Mouse (Mus musculus) forebrain, embryonic 12.5 days (tissue): ENCODE results near the gene Ces1g. TPM values are rescaled to one million over a fixed set of nuclear protein-coding genes. Genes with fewer than 3 reads are reported as not detected.

ENCODE experiments used
- ATAC-seq: fragments of 200-750 bp; cut with Nextera tagmentation; 2 replicates; pipeline ENCODE4 v1.8.0; 2017; ENCODE audit warnings: moderate TSS enrichment; ENCODE audit not compliant: low FRiP score
- H3K27ac ChIP-seq: fragments of 300-500 bp; sonication (generic); 2 replicates; pipeline ENCODE4 v1.5.1; 2016; ENCODE audit warnings: mild to moderate bottlenecking
- H3K27me3 ChIP-seq: fragments of 300-500 bp; sonication (generic); 2 replicates; pipeline ENCODE4 v1.6.1; 2016; ENCODE audit warnings: mild to moderate bottlenecking
- H3K36me3 ChIP-seq: fragments of 300-500 bp; sonication (generic); replicated peaks from 2 replicates; pipeline ENCODE4 v1.6.1; 2016; ENCODE audit warnings: mild to moderate bottlenecking
- H3K4me1 ChIP-seq: fragments of 300-500 bp; sonication (generic); 2 replicates; pipeline ENCODE4 v1.6.1; 2016
- H3K4me2 ChIP-seq: fragments of 300-500 bp; sonication (generic); 2 replicates; pipeline ENCODE4 v1.6.1; 2016; ENCODE audit warnings: mild to moderate bottlenecking, moderate library complexity
- H3K4me3 ChIP-seq: fragments of 300-500 bp; sonication (generic); replicated peaks from 2 replicates; pipeline ENCODE4 v1.5.1; 2016; ENCODE audit warnings: mild to moderate bottlenecking
- H3K9ac ChIP-seq: fragments of 300-500 bp; sonication (generic); 2 replicates; pipeline ENCODE4 v1.6.1; 2016; ENCODE audit warnings: mild to moderate bottlenecking
- H3K9me3 ChIP-seq: fragments of 300-500 bp; sonication (generic); 2 replicates; pipeline ENCODE4 v1.6.1; 2016
- WGBS: fragments of 180-500 bp; shearing (Covaris S2); methylation state at CpG from one replicate; pipeline ENCODE4 v1.1.7; 2016; 5-methylcytosine and 5-hydroxymethylcytosine counted together
- polyA plus RNA-seq: library from polyadenylated mRNA; unstranded; fragments of >200 nt; fragmentation: Nextera tagmentation; extraction: Ambion mirVana; gene quantifications from 2 replicates; pipeline ENCODE4 v1.2.1, GENCODE M21; 2016

Gene Ces1g
- polyA plus RNA-seq, 1 experiment from 2014 or later: not detected

DNA sequence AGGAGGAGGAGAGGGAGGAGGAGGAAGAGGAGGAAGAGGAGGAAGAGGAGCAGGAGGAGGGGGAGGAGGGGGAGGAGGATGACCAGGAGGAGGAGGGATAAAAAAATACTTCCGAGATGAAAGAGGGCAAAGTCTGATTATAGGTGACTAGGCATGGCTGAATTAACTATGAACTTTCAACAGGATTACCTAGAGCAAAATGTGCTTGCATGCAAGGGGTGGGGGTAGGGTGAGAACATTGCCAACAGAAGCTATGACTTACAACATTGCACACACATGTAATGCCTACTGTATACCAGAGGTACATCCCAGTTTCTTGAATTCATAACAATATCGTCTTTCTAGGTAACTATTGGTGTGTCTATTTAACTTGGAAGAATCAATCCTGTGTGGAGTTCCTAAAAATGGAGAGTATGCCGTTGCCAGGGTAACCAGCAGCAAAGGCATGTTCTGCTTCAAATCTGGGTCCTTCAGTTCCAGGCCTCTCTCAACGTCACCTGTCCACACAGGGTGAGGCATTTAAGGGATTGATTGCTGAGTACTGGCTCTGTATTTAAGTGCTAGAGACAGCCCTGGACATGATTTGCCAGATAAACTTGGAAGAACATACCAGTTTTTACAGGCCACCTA lies 58.8 kb downstream of the Ces1g start:
- H3K9ac ChIP-seq: no peak overlapping the region
- no peak for ATAC-seq
- no peaks in the 10 kb centered on the region for H3K36me3 ChIP-seq
- H3K27me3 ChIP-seq: no peaks in the 10 kb centered on the region
- WGBS: 82% methylated on average over 4 of the region's 4 CpGs
- no peak overlapping the region for H3K4me2 ChIP-seq
- H3K9me3 ChIP-seq: no peaks in the 10 kb centered on the region
- H3K4me1 ChIP-seq: no peaks in the 10 kb centered on the region
- H3K4me3 ChIP-seq: no peak overlapping the region
- H3K27ac ChIP-seq: no peak overlapping the region

DNA sequence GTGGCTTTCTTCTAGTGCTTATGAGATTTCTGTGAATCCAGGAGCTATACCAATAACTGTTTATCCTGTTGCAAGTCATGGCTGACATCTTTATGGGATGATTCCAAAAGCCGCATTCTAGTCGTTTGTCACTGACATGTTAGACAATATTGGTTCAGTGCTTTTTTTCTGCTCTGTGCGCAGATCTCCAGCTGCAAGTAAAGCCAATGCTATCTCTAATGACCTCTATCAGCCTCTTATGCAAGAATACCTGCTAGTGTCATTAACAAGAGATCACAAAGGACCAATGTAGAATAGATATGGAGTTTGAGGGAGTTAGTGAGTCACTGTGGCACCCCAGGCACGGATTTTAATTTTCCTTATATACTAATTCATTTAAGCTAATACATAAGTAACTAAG lies 62.5 kb downstream of the Ces1g start:
- no peak overlapping the region for H3K4me2 ChIP-seq
- H3K4me1 ChIP-seq: no peaks in the 10 kb centered on the region
- no peak overlapping the region for H3K4me3 ChIP-seq
- no peak overlapping the region for H3K27ac ChIP-seq
- 88% methylated on average over 4 of the region's 4 CpGs for WGBS
- H3K9me3 ChIP-seq: no peaks in the 10 kb centered on the region
- H3K9ac ChIP-seq: no peak overlapping the region
- H3K27me3 ChIP-seq: no peaks in the 10 kb centered on the region
- H3K36me3 ChIP-seq: no peaks in the 10 kb centered on the region
- ATAC-seq: no peak

DNA sequence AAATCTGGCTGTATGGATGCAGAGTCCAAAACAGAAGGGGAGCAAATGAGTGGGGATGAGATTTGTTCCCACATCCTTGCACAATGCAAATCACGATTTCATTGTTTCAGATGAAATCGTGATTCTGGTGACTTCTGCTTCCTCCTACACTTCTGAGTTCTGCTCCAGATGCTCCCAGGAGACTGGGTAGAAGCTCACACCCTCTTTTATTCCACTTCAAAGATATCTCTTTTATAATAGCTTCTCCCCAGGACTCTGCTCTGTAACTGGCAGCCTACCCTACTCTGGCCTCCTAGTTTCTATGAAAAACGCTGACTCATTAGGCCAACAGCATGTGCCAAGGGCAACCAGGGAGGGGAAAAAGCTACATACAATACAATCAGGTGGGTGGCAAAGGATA lies 63.8 kb downstream of the Ces1g start:
- no peak for ATAC-seq
- WGBS: 86% methylated on average over 3 of the region's 3 CpGs
- no peak overlapping the region for H3K4me2 ChIP-seq
- no peaks in the 10 kb centered on the region for H3K4me1 ChIP-seq
- H3K4me3 ChIP-seq: no peak overlapping the region
- H3K9me3 ChIP-seq: no peaks in the 10 kb centered on the region
- no peaks in the 10 kb centered on the region for H3K36me3 ChIP-seq
- H3K27me3 ChIP-seq: no peaks in the 10 kb centered on the region
- no peak overlapping the region for H3K9ac ChIP-seq
- H3K27ac ChIP-seq: no peak overlapping the region

DNA sequence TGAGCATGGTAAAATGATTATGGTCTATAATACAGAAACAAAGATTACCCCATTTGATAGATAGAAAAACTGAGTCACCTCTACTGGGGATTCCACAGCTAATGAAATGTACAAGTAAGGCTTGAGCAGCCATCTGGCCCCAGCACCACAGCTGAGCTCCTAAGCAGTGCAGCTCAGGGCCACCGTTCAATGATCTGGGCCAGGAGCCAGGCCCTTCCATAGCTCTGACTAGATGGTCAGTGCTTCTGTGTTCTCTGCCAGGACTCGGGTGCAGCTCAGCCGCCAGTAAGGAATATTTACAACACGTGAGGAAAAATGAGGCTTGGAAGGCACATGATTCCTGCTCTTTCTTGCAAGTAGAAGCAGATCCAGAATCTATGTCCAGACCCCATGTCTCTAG lies 64.4 kb downstream of the Ces1g start:
- Histone ChIP-seq H3K4me1 (no peaks in the 10 kb centered on the region), H3K36me3 (no peaks in the 10 kb centered on the region), H3K9me3 (no peaks in the 10 kb centered on the region), H3K4me2 (no peak overlapping the region), H3K27ac (no peak overlapping the region), H3K9ac (no peak overlapping the region), H3K4me3 (no peak overlapping the region), H3K27me3 (no peaks in the 10 kb centered on the region)
- WGBS: 89% methylated on average over 4 of the region's 4 CpGs
- no peak for ATAC-seq

DNA sequence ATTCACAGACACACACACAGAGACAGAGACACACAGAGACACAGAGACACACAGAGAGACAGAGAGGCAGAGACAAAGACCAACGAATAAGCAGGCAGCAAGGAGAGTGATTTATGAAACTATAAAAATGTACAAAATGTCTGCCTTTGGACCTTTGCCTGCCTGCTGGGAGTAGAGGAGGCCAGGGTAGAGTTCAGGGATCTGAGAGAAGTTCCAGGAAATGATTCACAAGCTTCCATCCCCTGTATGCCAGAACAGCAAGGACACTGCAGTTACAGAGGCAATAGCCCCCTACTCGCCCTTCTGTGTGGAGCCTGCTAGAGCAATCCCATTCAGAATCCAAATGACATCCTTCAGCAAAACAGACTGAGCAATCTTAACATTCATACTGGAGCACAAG lies 75.7 kb downstream of the Ces1g start:
- Histone ChIP-seq H3K27me3 (no peaks in the 10 kb centered on the region), H3K36me3 (no peaks in the 10 kb centered on the region), H3K4me2 (no peak overlapping the region), H3K9ac (no peak overlapping the region), H3K4me3 (no peak overlapping the region), H3K9me3 (no peaks in the 10 kb centered on the region), H3K27ac (no peak overlapping the region), H3K4me1 (no peaks in the 10 kb centered on the region)
- WGBS: 70% methylated on average over 2 of the region's 2 CpGs
- ATAC-seq: no peak

DNA sequence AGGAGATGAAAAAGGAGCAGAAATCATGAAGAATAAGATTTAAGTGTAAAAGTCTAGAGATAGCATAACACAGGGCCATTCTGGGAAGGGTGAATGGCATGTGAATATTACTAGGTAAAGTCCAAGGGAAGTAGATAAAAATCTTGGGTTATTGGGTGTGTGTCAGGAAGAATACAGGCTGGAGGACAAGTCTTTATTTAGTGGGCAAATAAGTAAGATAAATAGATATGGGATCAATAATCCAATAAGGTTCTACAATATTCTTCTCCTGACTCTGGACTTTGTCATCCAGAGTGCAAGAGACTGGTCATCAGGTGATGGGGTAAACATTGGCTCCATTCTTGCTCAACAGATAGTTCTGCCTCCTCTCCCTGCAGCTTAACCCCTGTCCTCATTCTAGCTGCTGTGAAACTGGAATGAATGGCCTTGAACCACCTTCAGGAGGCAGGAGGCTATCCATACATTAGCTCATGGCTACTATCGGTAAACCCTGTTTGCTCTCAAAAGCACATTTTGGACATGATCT lies 84.6 kb downstream of the Ces1g start:
- 100% methylated on average over 1 of the region's 1 CpGs for WGBS
- no peak overlapping the region for H3K9ac ChIP-seq
- no peaks in the 10 kb centered on the region for H3K4me1 ChIP-seq
- H3K4me3 ChIP-seq: no peak overlapping the region
- H3K27me3 ChIP-seq: no peaks in the 10 kb centered on the region
- H3K4me2 ChIP-seq: no peak overlapping the region
- H3K36me3 ChIP-seq: no peaks in the 10 kb centered on the region
- H3K9me3 ChIP-seq: no peaks in the 10 kb centered on the region
- no peak for ATAC-seq
- no peak overlapping the region for H3K27ac ChIP-seq

Other genes starting within 250 kb of the Ces1g start
- gene Ces1c, start 206.0 kb downstream of the Ces1g start, polyA plus RNA-seq: not detected in 2 replicates
- 0.15 and 0.79 TPM in 2 replicates for gene Ces1d, start 139.5 kb downstream of the Ces1g start, polyA plus RNA-seq
- gene Ces1e, start 107.7 kb downstream of the Ces1g start, polyA plus RNA-seq: not detected in 2 replicates
- gene Ces1f, start 57.6 kb downstream of the Ces1g start, polyA plus RNA-seq: not detected in 2 replicates
- not detected in 2 replicates for gene Ces1h, start 42.4 kb upstream of the Ces1g start, polyA plus RNA-seq
- 0.14 TPM in 1 of 2 replicates, not detected in the other for gene Ces5a, start 198.5 kb upstream of the Ces1g start, polyA plus RNA-seq